Mouse (Mus musculus) c-Kit-negative CD71-positive TER-119-positive erythroid progenitor cells, embryonic 14.5 days (primary cell): ENCODE measurements around the gene Pdcl2.
A peak's percentile ranks its signal among the peaks of the same experiment; 100 is the strongest.

Experiments
- DNase-seq: peaks from one replicate; pipeline ENCODE4 v3.0.0-alpha.2; 2013; ENCODE audit warnings: low read depth, low spot score

Pdcl2 gene

DNA sequence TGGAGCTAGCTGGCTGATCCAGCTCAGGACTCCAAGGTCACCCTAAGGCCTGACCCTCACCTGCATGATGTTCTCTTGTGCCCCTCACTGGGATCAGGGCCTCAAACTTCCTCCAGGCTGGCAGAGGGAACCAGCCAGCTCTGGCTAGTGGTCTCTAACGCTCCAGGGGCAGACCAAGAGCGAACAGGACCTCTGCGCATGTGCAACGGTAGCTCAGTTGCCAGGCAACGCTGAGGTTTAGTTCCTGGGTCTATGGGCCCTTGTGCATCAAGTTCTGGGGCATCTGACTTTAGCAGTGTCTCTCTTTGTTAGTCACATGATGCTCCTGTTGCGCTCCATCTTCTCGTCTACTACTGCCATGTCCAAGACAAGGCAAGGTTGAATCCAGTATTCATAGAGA, at the start of gene Pdcl2:
Gene Pdcl2, minus strand, starts transcription at position 204 of the 400 bp plus-strand sequence.
- DNase-seq = no peak

GRCm38 (mm10) chr5:76379216-76379615, 48.3 kb upstream of the Pdcl2 start:
- DNase-seq = no peak

DNA sequence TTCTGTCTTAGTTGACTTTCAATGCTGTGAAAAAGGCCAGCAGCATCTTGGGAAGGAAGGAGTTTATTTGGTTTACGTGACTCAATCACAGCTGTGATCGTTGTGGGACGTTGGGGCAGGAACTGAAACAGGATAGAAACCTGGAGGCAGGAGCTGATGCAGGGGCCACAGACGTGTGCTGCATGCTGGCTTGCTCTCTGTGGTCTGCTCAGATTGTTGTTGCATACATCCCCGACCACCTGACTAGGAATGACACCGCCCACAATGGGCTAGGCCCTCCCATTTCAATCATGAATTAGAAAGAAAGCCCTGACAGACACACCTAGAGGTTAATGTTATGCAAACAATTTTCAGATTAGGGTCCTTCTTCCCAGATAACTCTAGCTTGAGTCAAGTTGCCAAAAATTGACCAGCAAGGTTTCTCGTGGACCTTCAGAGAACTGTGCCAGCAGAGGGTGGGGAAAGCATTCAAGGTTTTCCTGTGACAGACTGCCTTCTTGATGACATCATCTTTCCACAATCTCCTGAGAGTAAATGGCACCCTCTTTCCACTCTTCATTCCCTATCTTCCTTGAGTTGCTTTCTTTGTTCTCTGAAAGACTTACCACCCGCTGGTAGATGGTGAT, 38.4 kb upstream of the Pdcl2 start:
- DNase-seq = no peak

- no peak for DNase-seq
These were observed 34.5 kb upstream of the Pdcl2 start for GRCm38 (mm10) chr5:76365406-76365805.

GRCm38 (mm10) chr5:76363453-76364104, 32.6 kb upstream of the Pdcl2 start, which contains the start of gene Nmu:
Gene Nmu (minus strand): TSS chr5:76363788.
- DNase-seq = no peak

- DNase-seq = no peak
These were observed 29.8 kb upstream of the Pdcl2 start for GRCm38 (mm10) chr5:76360786-76361185.

DNA sequence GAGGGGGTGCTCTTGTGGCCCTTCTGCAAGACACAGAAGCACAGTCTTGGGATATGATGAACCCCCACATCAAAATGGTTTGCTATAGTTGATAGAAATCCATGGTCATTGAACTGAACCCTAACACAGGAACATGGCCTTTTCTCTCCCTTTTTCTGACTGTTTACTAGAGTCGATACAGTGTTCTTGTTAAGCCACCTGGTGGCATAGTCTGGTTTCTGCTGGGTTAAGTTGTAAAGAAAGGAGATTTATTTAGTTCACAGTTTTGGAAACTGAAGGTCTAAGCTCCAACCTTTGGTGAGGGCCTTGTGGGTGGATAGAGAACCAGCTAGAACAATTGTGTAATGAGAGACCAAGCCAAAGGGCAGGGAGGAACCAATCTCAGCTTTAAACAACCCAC, 29.1 kb upstream of the Pdcl2 start:
- no peak for DNase-seq

DNA sequence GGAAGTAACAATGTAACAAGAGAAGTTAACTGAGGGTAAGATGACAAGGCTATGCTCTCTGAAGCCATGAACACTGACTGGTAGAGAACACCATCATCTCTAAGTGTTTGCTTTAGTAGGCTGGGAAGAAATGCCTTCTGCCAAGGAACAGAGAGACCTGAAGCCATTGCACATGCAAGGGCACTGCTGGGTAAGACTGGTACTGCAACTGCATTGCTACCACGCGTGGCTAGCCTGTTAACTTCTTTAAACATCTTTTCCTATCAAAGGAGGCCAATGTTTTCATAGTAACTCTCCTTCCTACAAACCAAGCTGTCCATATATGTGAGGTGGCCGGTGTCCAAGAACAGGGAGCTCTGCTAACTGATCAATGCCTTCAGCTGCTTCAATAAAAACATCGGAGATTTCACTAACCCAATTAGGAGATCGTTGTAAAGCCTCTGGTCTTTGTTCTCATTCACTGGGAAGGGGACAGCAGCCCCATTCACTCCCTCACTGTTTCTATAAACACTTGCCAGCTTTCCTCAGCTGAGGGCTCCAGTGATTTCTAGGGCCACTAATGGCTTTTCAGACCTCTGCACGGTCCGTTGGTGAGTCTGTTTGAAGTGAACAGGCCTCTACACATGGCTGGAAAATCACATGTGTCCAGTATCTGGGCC, 21.1 kb upstream of the Pdcl2 start:
- no peak for DNase-seq

DNA sequence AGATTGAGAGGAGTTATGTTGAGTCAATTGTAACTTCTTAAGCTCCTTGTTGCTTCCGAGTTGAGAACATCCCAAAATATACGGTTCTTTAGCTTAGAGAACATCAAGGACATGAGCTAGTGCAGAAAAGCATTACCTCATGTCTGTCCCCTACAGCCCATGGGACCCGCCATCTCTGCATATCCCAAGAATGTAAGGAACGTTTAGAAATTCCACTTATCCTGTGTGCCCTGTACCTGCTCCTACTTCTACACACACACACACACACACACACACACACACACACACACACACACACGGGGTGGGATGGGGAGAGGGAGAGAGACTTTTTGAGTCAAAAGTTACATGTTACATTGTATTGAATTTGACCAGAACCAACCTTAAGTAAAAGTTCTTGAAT, 20.6 kb upstream of the Pdcl2 start:
- no peak for DNase-seq

- no peak for DNase-seq
These were observed 15.2 kb upstream of the Pdcl2 start for GRCm38 (mm10) chr5:76346137-76346536.

DNA sequence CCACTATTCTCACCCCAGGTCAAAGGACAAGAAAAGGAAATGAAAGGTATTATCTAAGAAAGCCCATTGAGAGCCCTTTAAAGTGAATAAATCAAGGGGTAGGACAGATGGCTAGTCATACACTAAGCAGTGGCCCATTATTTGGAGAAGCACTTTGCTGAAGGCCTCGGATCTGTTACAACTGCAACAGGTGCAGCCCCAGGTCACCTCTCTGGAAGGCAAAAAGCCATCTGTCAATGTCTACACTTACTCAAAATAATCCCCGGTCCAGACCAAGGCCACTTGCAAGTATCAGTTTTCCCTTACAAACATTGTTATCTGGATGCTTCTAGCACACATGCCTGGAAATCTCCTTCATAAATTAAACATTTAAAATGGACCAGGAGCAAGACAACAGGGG, 10.0 kb upstream of the Pdcl2 start:
- DNase-seq = no peak

DNA sequence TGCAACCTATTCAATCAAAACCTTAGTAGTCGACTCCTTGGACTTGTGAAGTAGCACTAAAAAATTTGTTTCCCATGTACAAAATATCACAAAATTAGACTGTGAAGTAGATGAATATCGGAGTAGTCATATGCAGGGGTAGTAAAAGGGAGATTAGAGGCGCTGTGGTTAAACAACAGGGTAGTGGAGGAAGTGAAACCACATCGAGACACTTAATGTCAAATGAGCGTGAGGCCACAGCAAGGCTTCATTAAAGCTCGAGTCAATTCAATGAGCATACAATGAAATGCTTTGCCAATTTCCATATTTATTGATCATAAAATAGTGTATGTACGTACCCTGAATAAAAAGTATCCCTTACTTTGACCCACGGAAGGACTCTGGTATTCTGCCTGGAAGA, 6.1 kb upstream of the Pdcl2 start:
- no peak for DNase-seq

DNA sequence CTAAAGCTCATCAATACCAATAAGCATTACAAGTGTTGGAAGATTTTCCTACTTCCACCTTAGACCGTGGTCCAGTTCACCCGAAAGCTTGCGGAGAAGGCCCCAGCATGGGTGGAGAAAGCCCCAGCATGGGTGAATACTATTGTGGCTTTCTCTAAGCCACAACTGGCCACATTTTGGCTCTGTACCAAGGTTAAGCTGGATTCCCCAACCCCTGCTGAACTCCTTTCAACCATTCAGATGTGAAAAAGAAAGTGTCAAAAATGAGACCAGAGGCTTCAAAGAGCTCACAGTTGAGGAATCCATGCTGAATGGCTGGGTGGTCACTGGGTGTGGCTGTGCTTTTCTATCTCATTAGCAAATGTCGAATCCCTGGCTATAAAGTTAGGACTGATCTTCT, 2.9 kb upstream of the Pdcl2 start:
- DNase-seq = no peak

GRCm38 (mm10) chr5:76327296-76327695, 3.7 kb downstream of the Pdcl2 start:
- DNase-seq = no peak

GRCm38 (mm10) chr5:76325113-76325512, 5.8 kb downstream of the Pdcl2 start:
- DNase-seq = no peak

DNA sequence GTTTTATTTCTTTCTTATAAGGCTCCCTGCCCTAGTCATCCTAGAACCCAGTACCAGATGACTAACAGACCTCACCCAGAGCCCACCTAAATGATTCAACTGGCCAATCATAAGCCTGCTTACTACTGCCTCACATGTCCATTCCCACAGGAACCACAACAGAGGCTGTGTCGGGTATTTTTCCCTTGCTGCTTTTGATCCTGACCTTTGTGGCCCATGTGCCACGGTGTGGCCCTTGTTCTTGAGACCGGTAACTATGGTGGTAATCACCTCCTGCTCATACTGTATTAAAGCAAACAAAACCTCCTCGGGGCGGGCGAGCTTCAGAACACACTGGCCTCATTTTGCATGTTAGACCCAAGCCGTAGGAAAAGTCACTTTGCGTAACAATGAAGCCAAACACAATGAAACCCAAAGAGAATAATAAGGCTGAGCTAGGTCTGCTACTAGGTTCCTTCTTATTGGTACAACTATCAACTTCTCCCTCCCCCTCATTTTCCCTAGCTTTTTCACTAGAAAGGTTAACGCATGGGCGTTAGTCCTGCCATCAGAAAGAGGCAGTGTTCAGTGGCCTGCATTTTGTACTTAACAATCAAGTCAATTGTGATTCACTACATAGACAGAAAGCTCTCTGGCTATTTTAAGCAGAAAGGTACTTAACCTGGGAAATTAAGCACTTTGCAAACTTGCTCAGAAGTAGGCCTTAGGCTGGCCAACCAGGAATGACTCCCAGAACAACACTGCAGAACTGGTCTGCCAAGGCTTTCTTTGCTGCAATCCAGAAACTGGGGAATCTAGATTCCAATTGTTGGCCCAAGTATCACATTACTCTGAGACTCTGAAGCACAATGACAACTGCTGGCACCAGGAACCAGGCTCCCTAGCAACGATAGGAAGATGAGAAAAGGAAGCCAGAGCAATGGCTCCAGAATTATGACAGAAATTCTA, 9.4 kb downstream of the Pdcl2 start:
- DNase-seq = no peak

DNA sequence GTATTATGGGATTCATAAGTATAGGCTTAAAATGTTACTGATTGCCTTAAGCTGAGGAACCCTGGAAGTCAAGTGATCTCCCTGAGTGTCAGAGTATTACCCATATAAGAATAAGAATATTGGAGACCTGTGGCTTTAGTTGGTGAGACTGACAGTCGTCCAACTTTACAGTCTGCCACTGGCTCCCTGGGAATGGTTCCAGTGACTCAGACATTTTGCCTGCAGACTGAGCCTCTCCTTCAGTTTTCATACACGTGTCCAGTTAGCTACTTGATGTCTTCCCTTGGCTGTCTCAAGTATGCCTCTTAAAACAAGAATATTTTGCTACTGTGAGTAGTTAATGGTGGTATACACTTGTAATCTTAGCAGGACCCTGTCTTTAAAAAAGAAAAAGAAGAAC, 22.8 kb downstream of the Pdcl2 start:
- no peak for DNase-seq

DNA sequence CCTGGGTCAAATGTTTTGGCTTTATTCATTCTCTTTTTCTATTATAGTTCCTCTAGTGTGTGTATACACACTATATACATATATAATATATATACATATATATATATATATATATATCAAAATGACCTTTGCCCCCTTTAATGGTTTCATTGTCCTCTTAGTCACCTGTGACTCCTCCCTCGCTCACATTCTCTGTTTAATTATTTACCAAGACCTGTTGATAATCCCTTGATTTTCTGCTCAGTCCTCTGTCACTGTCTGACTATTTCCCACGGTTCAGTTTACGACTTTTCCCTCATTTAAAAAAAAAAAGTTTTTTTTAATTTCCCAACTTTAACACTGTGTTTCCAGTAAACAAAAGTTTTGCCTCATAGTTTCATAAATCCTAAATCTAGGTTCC, 24.7 kb downstream of the Pdcl2 start:
- DNase-seq = no peak

GRCm38 (mm10) chr5:76305616-76306015, 25.3 kb downstream of the Pdcl2 start:
- no peak for DNase-seq

DNA sequence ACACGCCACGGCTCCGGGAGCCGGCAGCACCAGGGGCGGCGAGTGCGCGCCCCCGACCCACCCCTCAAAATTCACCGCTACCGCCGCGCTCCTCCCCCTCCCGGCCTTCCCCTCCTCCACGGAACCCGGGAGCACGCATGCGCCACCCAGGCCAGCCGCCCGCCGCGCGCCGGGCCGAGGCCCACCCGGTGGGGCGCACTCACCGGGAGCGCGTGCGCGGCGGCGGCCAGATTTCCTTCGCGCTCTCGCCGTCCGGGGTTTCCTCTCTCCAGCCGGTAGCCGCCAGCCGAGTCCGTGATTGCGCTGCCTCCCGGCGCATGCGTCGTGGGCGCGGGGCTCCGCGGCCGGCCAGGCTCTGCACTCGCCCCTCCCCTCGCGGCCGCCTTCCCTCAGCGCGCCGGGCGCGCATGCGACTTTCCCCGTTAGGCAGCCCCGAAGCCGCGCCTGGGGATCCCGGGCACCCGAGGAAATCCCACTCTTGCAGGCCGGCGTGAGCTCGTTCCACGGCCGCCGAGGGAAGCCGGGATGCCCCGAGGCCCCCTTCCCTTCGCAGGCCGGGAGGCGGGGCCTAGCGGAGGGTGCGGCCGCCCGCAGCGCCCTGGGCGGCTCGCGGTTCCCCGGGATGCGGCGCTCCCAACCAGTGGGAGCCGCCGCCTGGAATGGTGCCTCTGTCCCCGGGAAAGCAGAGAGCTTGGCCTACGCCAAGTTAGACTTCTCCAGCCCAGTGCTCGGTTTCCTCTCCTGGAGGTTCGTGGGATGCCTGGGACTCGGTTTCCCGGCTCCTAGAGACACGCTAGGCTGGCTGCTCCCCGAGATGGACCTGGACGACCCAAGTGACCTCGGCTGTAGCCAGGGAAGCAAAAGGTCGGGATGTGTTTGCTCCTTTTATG, 26.3 kb downstream of the Pdcl2 start, which contains the start of gene Clock:
Gene Clock, minus strand, starts transcription at position 341 of the 890 bp plus-strand sequence.
- peak; percentile 42 for DNase-seq
